Comparison of ENCODE assay signal across 11 mouse cellular contexts in genomic region chr4:63051940-63052661, GRCm38 (mm10).
A peak's percentile ranks its signal among the peaks of the same experiment; 100 is the strongest.
DNase-seq lines count a peak whose midpoint lies in the region; ATAC-seq and TF ChIP-seq lines count a peak whose summit lies in the region.
"Had no signal": no experiment of that assay in that cellular context is flagged by ENCODE, and none has a peak within 500 bp of the region (broad histone marks: within the 10 kb centered on the region; RNA-seq: fewer than 3 reads in every experiment).

No protein-coding gene starts in this region.

- no peak for TF ChIP-seq CTCF in intestine, postnatal 0 days (IDR thresholded peaks at IDR 0.05; ENCODE audit: low read depth)
- TF ChIP-seq CTCF in forebrain, postnatal 0 days (IDR thresholded peaks at IDR 0.05; ENCODE audit: low read depth): no peak

- H3K36me3 ChIP-seq in heart, embryonic 16.5 days (ENCODE audit: control insufficient read depth, insufficient read depth): no peaks in the 10 kb centered on the region
- H3K36me3 ChIP-seq in intestine, postnatal 0 days (ENCODE audit: control insufficient read depth, insufficient read depth): no peaks in the 10 kb centered on the region
- peaks cover 9% of the 10 kb centered on the region; the same call in 1 of the 2 replicates for H3K36me3 ChIP-seq in limb, embryonic 13.5 days
- H3K36me3 ChIP-seq in forebrain, postnatal 0 days (ENCODE audit: insufficient read depth): no peaks in the 10 kb centered on the region

- H3K27ac ChIP-seq in heart, embryonic 16.5 days (ENCODE audit: low read length): peak overlapping the region; percentile 37; the same call in 1 of the 2 replicates
- H3K27ac ChIP-seq in intestine, postnatal 0 days (ENCODE audit: low read depth, low read length): peak overlapping the region; percentile 79
- peak overlapping the region; percentile 79; the same call in 1 of the 2 replicates for H3K27ac ChIP-seq in limb, embryonic 13.5 days
- H3K27ac ChIP-seq in forebrain, postnatal 0 days (ENCODE audit: low read depth, low read length): no peak overlapping the region

- no peak for DNase-seq in heart, postnatal 14 days
- no peak for DNase-seq in forebrain, postnatal 0 days
- DNase-seq in gastrocnemius, postnatal 4 days (ENCODE audit: low spot score in 2 of 2): no peak
- DNase-seq in layer of hippocampus, adult 11-12 months (ENCODE audit: low spot score): no peak
- DNase-seq: adrenal gland, postnatal 10 days; cerebellum, postnatal 10 days had no signal

- no peak overlapping the region for H3K4me2 ChIP-seq in heart, embryonic 16.5 days (ENCODE audit: low read depth, low read length)
- peak overlapping the region; percentile 32; the same call in 1 of the 2 replicates for H3K4me2 ChIP-seq in intestine, postnatal 0 days (replicated peaks; ENCODE audit: low read depth)
- no peak overlapping the region for H3K4me2 ChIP-seq in limb, embryonic 13.5 days (replicated peaks)
- no peak overlapping the region for H3K4me2 ChIP-seq in forebrain, postnatal 0 days (ENCODE audit: low read depth)

- peaks cover 33% of the 10 kb centered on the region for H3K4me1 ChIP-seq in heart, embryonic 16.5 days (ENCODE audit: control insufficient read depth, insufficient read depth, low read length)
- H3K4me1 ChIP-seq in intestine, postnatal 0 days (replicated peaks; ENCODE audit: control insufficient read depth, insufficient read depth, low read length): peaks cover 13% of the 10 kb centered on the region
- H3K4me1 ChIP-seq in limb, embryonic 13.5 days: peaks cover 82% of the 10 kb centered on the region
- no peaks in the 10 kb centered on the region for H3K4me1 ChIP-seq in forebrain, postnatal 0 days (ENCODE audit: insufficient read depth)

- 49% methylated on average over 7 of the region's 7 CpGs for WGBS in heart, embryonic 16.5 days
- 25% methylated on average over 7 of the region's 7 CpGs for WGBS in intestine, postnatal 0 days
- 28% methylated on average over 7 of the region's 7 CpGs for WGBS in limb, embryonic 13.5 days
- WGBS in forebrain, postnatal 0 days: 70% methylated on average over 7 of the region's 7 CpGs

- ATAC-seq in heart, embryonic 16.5 days (replicated peaks; ENCODE audit: extremely low read depth, insufficient read depth, low FRiP score): no peak
- ATAC-seq in CD4-positive, CD25-positive, alpha-beta regulatory T cell, adult 4 months: peak; percentile 81
- peak; percentile 87 for ATAC-seq in intestine, postnatal 0 days
- ATAC-seq in limb, embryonic 13.5 days (ENCODE audit: low FRiP score, low read depth): peak; percentile 52; the same call in 1 of the 2 replicates
- ATAC-seq in forebrain, postnatal 0 days: no peak

- H3K9ac ChIP-seq in heart, embryonic 16.5 days (ENCODE audit: low read length): no peak overlapping the region
- H3K9ac ChIP-seq in intestine, postnatal 0 days (ENCODE audit: low read depth, low read length): no peak overlapping the region
- peak overlapping the region; percentile 19; the same call in 1 of the 2 replicates for H3K9ac ChIP-seq in limb, embryonic 13.5 days
- no peak overlapping the region for H3K9ac ChIP-seq in forebrain, postnatal 0 days

- no peak overlapping the region for H3K4me3 ChIP-seq in heart, embryonic 16.5 days (ENCODE audit: low read length)
- H3K4me3 ChIP-seq in intestine, postnatal 0 days (ENCODE audit: low read depth, low read length): no peak overlapping the region
- no peak overlapping the region for H3K4me3 ChIP-seq in limb, embryonic 13.5 days
- H3K4me3 ChIP-seq in forebrain, postnatal 0 days (ENCODE audit: low read depth, low read length): no peak overlapping the region
- H3K4me3 ChIP-seq: myocyte had no signal

- no peaks in the 10 kb centered on the region for H3K27me3 ChIP-seq in heart, embryonic 16.5 days (ENCODE audit: control insufficient read depth, insufficient read depth, low read length)
- no peaks in the 10 kb centered on the region for H3K27me3 ChIP-seq in intestine, postnatal 0 days (replicated peaks; ENCODE audit: control insufficient read depth, insufficient read depth, low read length)
- H3K27me3 ChIP-seq in limb, embryonic 13.5 days: no peaks in the 10 kb centered on the region
- H3K27me3 ChIP-seq in forebrain, postnatal 0 days (ENCODE audit: insufficient read depth, low read length): no peaks in the 10 kb centered on the region

- H3K9me3 ChIP-seq in heart, embryonic 16.5 days (replicated peaks; ENCODE audit: control insufficient read depth, low read length): no peaks in the 10 kb centered on the region
- H3K9me3 ChIP-seq in intestine, postnatal 0 days (ENCODE audit: control insufficient read depth): no peaks in the 10 kb centered on the region
- no peaks in the 10 kb centered on the region for H3K9me3 ChIP-seq in limb, embryonic 13.5 days
- no peaks in the 10 kb centered on the region for H3K9me3 ChIP-seq in forebrain, postnatal 0 days (ENCODE audit: low read length)

- intact Hi-C loops in heart, postnatal 14 days (cut with DNase I): no loop called here

Comparison
In these comparisons a context has a peak if more than half of its experiments do, and no peak if none do; other contexts are left out.
1. ATAC-seq: peak in CD4-positive, CD25-positive, alpha-beta regulatory T cell, adult 4 months (single experiment), intestine, postnatal 0 days (single experiment) and limb, embryonic 13.5 days (single experiment); none in heart, embryonic 16.5 days (single experiment) and forebrain, postnatal 0 days (single experiment).